Mouse (Mus musculus) megakaryocyte progenitor cell, adult 5-6 weeks (primary cell): Measurements from ENCODE around the gene Vsig10l. TPM values are rescaled to one million over a fixed set of nuclear protein-coding genes. Genes with fewer than 3 reads are reported as not detected.
A peak's percentile ranks its signal among the peaks of the same experiment; 100 is the strongest.

ENCODE experiments used
- ATAC-seq: replicated peaks from 2 replicates; pipeline ENCODE4 v1.8.0; 2016; ENCODE audit warnings: mild to moderate bottlenecking, moderate TSS enrichment, inconsistent platforms; ENCODE audit not compliant: poor library complexity
- total RNA-seq, 2 experiments: library from RNA; stranded (forward) in 1 of 2; stranded (reverse) in 1 of 2; fragments of 157-497, 149-512 nt in 1 of 2; fragments of 200-1000 nt in 1 of 2; gene quantifications; 2 replicates each; pipeline versions ENCODE4 v1.2.3 to v1.2.4; 2015 to 2017

The Vsig10l gene
- total RNA-seq, 2 experiments from 2014 or later = 4.6 to 6.5 TPM

- peak; percentile 6 for ATAC-seq
These were observed 9.2 kb upstream of the Vsig10l start for GRCm38 (mm10) chr7:43453599-43454355.

GRCm38 (mm10) chr7:43454371-43454770 is 8.6 kb upstream of the Vsig10l start:
- ATAC-seq = no peak

DNA sequence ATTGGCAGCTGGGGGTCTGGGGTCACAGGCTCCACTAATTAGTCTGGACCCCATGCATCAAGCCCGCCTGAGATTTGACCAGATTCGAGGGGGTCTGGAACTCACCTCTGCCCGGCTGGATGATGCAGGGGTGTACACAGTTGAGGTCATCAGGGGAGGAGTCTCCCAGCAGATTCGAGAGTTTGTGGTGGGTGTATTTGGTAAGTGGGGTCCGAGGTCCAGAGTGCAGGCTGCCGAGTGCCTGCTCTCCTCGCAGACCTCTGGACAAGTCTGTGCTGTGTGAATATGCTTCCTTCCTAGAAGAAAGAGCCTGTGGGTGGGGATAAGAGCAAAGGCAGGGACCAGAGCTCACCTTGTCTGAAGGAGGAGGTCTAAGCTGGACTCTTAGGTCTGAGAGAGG is 1.0 kb downstream of the Vsig10l start:
- ATAC-seq = no peak

GRCm38 (mm10) chr7:43464864-43465343 is 2.0 kb downstream of the Vsig10l start:
- peak; percentile 38; the same call in 1 of the 2 replicates for ATAC-seq

- ATAC-seq = peak; percentile 82
These were observed 2.6 kb downstream of the Vsig10l start for GRCm38 (mm10) chr7:43465344-43466098.

DNA sequence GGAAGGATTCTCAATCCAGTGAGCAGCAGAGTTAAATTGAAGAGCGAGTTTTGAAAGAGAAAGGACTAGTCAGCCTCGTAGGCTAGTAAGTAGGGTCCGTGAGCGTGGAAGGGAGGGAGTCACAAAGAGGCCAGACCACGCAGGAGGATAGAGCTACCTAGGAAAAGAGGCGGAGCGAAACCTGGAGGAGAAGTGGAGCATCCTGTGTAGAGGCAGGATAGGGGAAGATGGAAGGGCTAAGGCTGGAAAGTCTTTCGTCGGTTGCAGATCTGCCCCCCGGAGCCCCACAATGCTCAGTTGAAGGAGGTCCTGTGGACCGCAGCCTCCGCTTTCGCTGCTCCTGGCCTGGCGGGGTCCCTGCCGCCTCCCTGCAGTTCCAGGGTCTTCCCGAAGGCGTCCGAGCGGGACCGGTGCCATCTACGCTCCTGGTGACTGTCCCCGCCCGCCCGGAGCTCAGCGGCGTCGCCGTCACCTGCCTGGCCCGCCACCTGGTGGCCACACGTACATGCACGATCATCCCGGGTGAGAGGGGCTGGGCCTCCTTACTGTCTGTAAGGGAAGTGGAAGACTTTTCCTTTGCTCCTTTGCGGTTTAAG is 3.2 kb downstream of the Vsig10l start:
- peak; percentile 65 for ATAC-seq

GRCm38 (mm10) chr7:43470373-43470772 is 7.4 kb downstream of the Vsig10l start:
- 0 out of 2 replicates have a peak, but pooled peaks have one; percentile 16 for ATAC-seq

- ATAC-seq = peak; percentile 77
These were observed 12.8 kb downstream of the Vsig10l start for GRCm38 (mm10) chr7:43475706-43476105.

DNA sequence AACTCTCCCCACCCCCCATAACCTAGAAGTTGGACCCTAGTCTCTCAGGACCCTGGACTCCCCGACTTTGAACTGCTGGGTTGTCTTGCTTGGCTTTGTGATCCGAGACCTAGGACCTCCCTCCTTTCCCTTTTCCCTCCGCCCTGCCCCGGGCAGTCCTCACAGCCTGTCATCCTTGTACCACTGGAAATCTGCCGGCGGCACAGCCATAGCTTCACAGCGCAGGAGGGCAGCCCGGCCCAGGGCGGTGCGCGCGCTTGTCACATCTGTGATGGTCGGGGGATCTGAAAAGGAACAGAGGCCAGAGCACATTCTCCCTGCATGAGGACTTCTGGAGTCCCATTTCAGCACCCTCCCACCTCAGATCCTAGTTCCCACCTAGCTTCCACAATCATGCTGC is 13.4 kb downstream of the Vsig10l start:
- ATAC-seq = no peak

- no peak for ATAC-seq
These were observed 18.2 kb downstream of the Vsig10l start for GRCm38 (mm10) chr7:43481191-43481590.

- no peak for ATAC-seq
These were observed 19.3 kb downstream of the Vsig10l start for GRCm38 (mm10) chr7:43482090-43482716.

DNA sequence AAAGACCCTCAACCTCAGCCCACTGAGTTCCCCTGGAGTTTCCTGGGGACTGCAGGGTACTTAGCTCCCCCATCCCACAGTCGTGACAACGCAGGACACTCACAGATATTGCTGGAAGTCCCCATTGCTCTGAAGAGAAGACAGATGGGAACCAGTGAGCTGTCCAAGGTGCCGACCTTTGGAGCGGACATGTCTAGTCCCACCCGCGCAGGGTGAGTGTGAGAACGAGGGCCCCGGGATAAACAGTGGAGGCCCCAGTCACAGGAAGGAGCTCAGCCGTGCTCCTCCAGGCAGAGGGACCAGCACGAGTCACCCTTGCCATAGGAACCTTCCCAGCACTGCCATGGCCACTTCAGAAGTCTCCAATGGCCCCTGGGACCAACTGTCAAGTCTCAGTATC is 20.3 kb downstream of the Vsig10l start:
- ATAC-seq = peak; percentile 64; the same call in 1 of the 2 replicates

DNA sequence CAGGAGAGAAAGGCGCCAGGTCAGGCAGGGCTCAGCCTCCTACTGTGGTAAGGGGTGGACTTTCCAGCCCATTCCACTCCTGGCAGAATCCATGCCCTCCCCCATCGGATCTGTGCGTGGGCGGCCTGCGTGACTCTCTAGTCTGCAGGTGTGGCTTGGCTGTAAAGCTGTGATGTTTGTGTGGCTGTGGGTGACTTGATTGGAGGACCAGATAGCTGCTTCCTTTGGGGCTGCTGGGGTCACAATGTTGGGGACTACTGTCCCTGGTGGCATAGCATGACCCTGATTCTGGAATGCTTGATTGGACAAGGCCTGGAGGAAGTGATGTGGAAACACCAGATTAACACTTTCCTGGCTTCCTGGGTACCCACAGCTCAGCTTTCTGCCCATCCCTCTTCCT is 25.7 kb downstream of the Vsig10l start:
- ATAC-seq = 0 out of 2 replicates have a peak, but pooled peaks have one; percentile 4

DNA sequence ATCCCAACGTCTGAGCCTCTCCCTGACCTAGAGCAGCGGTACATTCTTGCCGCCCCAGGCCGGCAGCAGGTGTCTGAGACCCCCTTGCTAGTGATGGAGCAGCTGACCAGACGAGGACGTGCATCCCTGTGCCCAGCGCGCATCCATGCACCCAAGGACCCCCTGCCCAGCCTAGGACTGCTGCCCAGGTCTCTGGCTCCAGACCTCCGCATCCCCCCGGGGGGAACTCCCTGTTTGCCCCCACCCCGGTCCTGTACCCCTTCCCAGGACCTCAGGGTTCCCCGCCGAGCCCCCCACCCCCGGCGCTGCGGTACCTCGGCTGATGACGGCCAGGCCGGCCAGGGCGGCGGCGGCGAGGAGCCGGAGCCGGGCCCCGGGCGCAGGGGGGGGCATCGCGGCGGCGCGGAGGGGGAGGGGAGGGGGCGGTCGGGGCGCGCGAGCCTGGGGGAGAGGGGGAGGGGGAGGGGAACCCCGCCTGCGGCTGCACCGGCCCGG is 26.7 kb downstream of the Vsig10l start, which contains the start of gene Iglon5:
Iglon5 (minus strand) TSS at position 445 of the 495 bp plus-strand sequence.
- no peak for ATAC-seq

- ATAC-seq = no peak
These were observed 27.2 kb downstream of the Vsig10l start for GRCm38 (mm10) chr7:43490182-43490584.

- ATAC-seq = no peak
These were observed 27.9 kb downstream of the Vsig10l start for GRCm38 (mm10) chr7:43490861-43491260.

DNA sequence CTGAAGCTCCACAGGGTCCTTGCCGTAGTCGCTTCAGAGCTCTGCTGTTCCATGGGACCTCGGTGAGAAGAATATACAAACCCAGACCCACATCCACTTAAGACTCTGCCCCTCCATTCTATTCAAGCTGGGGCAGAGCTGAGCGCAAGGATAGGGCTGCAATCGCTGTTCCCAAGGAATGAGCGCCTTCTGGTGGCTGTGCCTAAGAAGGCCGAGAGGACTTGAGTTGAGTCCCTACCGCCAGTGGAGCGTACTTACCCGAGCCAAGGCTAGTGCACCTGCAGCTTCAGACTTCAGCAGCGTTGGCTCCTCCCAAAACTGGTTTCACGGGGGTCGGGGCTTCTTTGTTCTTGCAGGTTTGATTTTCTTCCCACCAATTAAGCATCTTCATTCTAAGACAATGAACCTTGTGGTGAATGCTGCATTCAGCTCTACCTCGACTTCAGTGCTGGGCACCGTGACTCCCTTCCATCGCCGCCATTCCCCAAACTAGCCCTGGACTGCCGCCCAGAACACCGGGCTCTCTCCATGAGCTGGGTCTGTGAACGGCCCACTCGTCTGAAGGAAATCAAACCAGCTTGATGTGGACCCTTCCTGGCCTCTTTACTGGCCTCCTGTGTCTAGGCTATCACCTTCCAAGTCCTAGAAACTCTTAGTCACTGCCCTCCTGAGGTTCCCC is 32.5 kb downstream of the Vsig10l start:
- ATAC-seq = peak; percentile 95

GRCm38 (mm10) chr7:43511707-43512478 is 48.9 kb downstream of the Vsig10l start:
- peak; percentile 57 for ATAC-seq

- ATAC-seq = no peak
These were observed 49.6 kb downstream of the Vsig10l start for GRCm38 (mm10) chr7:43512519-43512918.
